ENCODE assay signal across 11 mouse cellular contexts in the genomic region with DNA sequence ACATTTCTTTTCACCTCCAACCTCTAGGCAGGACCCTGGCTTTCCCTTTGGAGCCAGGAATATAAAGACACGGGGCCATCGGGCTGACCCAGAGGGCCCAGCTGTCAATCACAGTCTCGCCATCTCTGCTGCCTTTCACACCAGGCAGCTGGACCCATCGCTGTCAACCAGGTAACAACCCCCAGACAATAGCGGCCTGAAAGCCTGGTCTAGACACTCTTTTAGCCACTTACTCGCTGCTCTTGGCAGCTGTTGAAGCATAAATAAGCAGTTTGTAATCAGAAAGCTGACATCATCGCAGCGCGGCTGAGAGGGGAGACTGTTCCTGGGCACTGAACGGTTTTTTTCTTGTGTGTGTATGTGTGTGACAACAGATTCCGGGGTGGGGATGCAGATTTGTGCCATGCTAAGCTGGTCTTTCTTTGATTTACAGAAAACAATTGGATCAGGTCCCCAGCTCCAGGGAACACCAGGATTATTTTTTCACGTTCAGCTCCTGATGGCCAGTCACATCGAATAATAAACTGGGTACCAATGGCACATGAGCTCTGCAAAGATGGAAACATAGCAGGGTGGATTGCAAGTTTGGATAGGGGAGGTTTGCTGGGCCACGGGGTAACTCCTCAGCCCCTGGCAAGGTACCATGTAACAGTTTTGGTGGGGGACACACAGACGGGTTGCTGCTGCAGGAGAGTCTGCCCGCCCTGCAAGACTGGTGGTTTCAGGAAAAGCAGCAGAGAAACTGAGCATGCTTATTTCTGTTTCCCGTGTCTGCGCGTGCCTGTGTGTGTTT.
DNase-seq lines count a peak whose midpoint lies in the region.
"Had no signal": no experiment of that assay in that cellular context is flagged by ENCODE, and none has a peak within 500 bp of the region (broad histone marks: within the 10 kb centered on the region; RNA-seq: fewer than 3 reads in every experiment).

No protein-coding gene starts in this region.

- peaks cover 49% of the 10 kb centered on the region for H3K4me1 ChIP-seq in limb, embryonic 10.5 days

- 66% methylated on average over 19 of the region's 19 CpGs for WGBS in limb, embryonic 10.5 days

- no peaks in the 10 kb centered on the region for H3K36me3 ChIP-seq in limb, embryonic 10.5 days
- H3K36me3 ChIP-seq: embryonic facial prominence, embryonic 15.5 days had no signal

- no peaks in the 10 kb centered on the region for H3K27me3 ChIP-seq in limb, embryonic 10.5 days (ENCODE audit: low read depth, poor library complexity, severe bottlenecking)
- H3K27me3 ChIP-seq: embryonic facial prominence, embryonic 15.5 days had no signal

- 0 out of 2 replicates have a peak overlapping the region, but pooled peaks have one; percentile 19 for H3K27ac ChIP-seq in limb, embryonic 10.5 days
- H3K27ac ChIP-seq: embryonic facial prominence, embryonic 15.5 days had no signal

- DNase-seq in adrenal gland, postnatal 25 days: peak; percentile 9
- DNase-seq in adrenal gland, adult 18-20 months (ENCODE audit: low spot score in 2 of 2): no peak
- DNase-seq in right cerebral cortex, postnatal 10 days (ENCODE audit: low spot score in 2 of 2): peak; percentile 74 to 82
- no peak for DNase-seq in right cerebral cortex, postnatal 25 days
- DNase-seq in limb, embryonic 10.5 days (ENCODE audit: low spot score): no peak
- DNase-seq in right cerebral cortex, postnatal 4 days: peak; percentile 57
- DNase-seq in thymus, postnatal 4 days: no peak
- no peak for DNase-seq in B cell, adult 2 months
- DNase-seq: kidney, adult 11 months; lung, postnatal 10 days had no signal

- no peak overlapping the region for H3K4me3 ChIP-seq in limb, embryonic 10.5 days
- H3K4me3 ChIP-seq: embryonic facial prominence, embryonic 15.5 days had no signal

- no peaks in the 10 kb centered on the region for H3K9me3 ChIP-seq in limb, embryonic 10.5 days (replicated peaks)
- H3K9me3 ChIP-seq: embryonic facial prominence, embryonic 15.5 days had no signal

Comparison
In these comparisons a context has a peak if more than half of its experiments do, and no peak if none do; other contexts are left out.
1. DNase-seq: peak in adrenal gland, postnatal 25 days (single experiment), right cerebral cortex, postnatal 10 days (2 of 2) and right cerebral cortex, postnatal 4 days (single experiment); none in adrenal gland, adult 18-20 months (0 of 2), right cerebral cortex, postnatal 25 days (single experiment), limb, embryonic 10.5 days (single experiment), thymus, postnatal 4 days (single experiment) and B cell, adult 2 months (0 of 2).